Mouse (Mus musculus) cerebellum, adult 2 months (tissue): ENCODE results near the gene Acsf3. TPM values are rescaled to one million over a fixed set of nuclear protein-coding genes. Genes with fewer than 3 reads are reported as not detected.
A peak's percentile ranks its signal among the peaks of the same experiment; 100 is the strongest.

ENCODE experiments used
- DNase-seq, 2 experiments: peaks; one replicate each; pipeline ENCODE4 v3.0.0; 2021
- H3K27ac ChIP-seq: fragments of 200-500 bp; 2 replicates; pipeline ENCODE4 v1.5.1; 2012; ENCODE audit warnings: low read length, control low read depth, inconsistent platforms; ENCODE audit not compliant: insufficient read depth
- H3K27me3 ChIP-seq: fragments of 200-500 bp; 2 replicates; pipeline ENCODE4 v1.6.1; 2012; ENCODE audit warnings: inconsistent platforms, mild to moderate bottlenecking, low read length, moderate library complexity; ENCODE audit not compliant: control insufficient read depth, insufficient read depth
- H3K4me1 ChIP-seq: fragments of 200-500 bp; 2 replicates; pipeline ENCODE4 v1.6.1; 2011; ENCODE audit warnings: low read length; ENCODE audit not compliant: control insufficient read depth, insufficient read depth
- H3K4me3 ChIP-seq: fragments of 200-500 bp; replicated peaks from 2 replicates; pipeline ENCODE3; 2011; ENCODE audit warnings: mild to moderate bottlenecking, low read depth, low read length, control low read depth; ENCODE audit not compliant: insufficient read depth
- CTCF ChIP-seq: fragments of 200-500 bp; IDR thresholded peaks from 2 replicates; pipeline ENCODE4 v1.5.1; 2011; ENCODE audit warnings: low read depth, mild to moderate bottlenecking, control low read depth, low read length, moderate library complexity, borderline replicate concordance; ENCODE audit not compliant: insufficient read depth
- POLR2A ChIP-seq: fragments of 200-500 bp; IDR thresholded peaks from 2 replicates; pipeline ENCODE4 v1.6.1; 2011; ENCODE audit warnings: low read length, control low read depth, borderline replicate concordance; ENCODE audit not compliant: insufficient read depth
- WGBS: fragments of 180-500 bp; shearing (Covaris S2); methylation state at CpG from one replicate; pipeline ENCODE4 v1.1.7; 2018; 5-methylcytosine and 5-hydroxymethylcytosine counted together
- polyA plus RNA-seq: library from polyadenylated mRNA; depleted of rRNA; stranded (reverse); fragments of >200 nt; gene quantifications from 2 replicates; pipeline ENCODE4 v1.2.3, GENCODE M21; 2012

The Acsf3 gene
- polyA plus RNA-seq, 1 experiment: 33.0 TPM

DNA sequence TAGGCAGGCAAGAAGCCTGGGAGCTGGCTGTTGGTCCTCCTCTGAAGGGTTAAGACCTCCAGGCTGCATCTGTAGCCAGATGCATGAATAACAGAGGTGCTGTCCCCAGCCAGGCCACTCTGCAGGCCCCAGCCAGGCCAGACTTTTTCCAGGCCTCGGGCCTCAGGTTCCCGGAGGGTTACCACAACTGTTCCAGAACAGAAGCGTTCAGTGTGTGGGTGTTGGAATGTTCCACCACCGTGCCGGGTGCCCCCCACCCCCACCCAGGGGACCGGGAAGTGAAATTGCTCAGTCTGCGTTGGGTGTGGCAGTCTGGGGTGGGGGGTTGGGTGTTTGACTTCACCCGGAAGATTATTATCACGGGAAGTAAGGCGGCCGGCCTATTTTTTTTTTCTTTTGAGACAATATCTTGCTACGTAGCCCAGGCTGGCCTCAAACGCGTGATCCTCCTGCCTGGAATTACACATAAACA is 12.0 kb upstream of the Acsf3 start:
- no peak for TF ChIP-seq CTCF
- TF ChIP-seq POLR2A: no peak
- H3K27ac ChIP-seq: no peak overlapping the region
- no peak overlapping the region for H3K4me3 ChIP-seq
- H3K4me1 ChIP-seq: peaks cover 4% of the 10 kb centered on the region; the same call in 1 of the 2 replicates
- no peaks in the 10 kb centered on the region for H3K27me3 ChIP-seq
- WGBS: 89% methylated on average over 14 of the region's 14 CpGs
- DNase-seq: no peak

DNA sequence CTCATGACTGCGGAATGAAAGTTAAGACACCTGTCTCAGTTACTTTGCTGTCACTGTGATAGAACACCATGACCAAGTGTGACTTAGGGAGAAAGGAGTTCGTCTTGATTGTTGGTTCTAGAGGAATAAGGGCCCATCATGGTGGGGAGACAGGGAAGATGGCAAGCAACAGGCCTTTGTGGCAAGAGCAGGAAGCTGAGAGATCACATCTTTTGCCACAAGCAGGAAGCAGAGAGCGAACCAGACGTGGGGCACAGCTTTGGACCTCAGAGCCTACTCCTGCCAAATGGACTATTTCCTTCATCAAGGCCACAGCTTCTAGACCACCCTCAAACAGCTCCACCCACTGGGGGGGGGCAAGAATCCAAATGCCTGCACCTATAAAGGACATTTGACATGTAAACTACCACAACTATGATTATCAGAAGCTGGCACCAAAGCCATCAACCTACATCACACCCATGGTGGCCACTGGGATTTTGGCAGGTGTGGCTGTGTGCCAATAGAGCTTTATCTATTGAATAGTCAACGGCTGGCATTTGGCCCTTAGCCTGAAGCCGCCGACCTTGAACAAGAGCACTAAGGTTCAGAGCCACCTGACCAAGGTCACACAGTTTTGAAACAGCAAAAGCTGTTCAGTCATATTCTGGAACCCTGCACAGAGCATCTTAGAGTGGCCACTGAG is 10.4 kb upstream of the Acsf3 start:
- 62% methylated on average over 7 of the region's 7 CpGs for WGBS
- TF ChIP-seq CTCF: no peak
- Histone ChIP-seq H3K4me3 (no peak overlapping the region), H3K27ac (no peak overlapping the region), H3K4me1 (peaks cover 12% of the 10 kb centered on the region), H3K27me3 (no peaks in the 10 kb centered on the region)
- no peak for DNase-seq

DNA sequence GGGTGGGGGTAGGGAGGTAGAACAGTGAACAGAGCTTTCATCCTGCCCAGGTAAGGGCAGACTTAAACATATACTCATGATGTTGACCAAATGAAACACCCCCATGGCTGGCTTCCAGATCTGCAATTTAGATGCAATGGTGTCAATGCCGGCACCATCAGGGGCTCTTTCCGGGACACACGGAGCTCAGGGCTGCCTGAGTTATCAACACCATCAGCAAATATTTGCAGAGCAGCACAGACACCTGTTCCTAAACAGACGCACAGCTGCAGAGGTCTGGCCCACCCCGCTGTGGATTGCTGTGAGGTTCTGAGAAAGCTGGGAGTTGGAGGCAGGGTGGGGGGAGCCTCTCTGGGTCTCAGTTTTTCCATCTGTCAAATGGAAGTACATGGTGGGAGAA is 9.1 kb upstream of the Acsf3 start:
- no peak for DNase-seq
- Histone ChIP-seq H3K27me3 (no peaks in the 10 kb centered on the region), H3K4me3 (no peak overlapping the region), H3K27ac (no peak overlapping the region), H3K4me1 (peaks cover 14% of the 10 kb centered on the region)
- WGBS: 38% methylated on average over 5 of the region's 5 CpGs
- no peak for TF ChIP-seq POLR2A
- no peak for TF ChIP-seq CTCF

DNA sequence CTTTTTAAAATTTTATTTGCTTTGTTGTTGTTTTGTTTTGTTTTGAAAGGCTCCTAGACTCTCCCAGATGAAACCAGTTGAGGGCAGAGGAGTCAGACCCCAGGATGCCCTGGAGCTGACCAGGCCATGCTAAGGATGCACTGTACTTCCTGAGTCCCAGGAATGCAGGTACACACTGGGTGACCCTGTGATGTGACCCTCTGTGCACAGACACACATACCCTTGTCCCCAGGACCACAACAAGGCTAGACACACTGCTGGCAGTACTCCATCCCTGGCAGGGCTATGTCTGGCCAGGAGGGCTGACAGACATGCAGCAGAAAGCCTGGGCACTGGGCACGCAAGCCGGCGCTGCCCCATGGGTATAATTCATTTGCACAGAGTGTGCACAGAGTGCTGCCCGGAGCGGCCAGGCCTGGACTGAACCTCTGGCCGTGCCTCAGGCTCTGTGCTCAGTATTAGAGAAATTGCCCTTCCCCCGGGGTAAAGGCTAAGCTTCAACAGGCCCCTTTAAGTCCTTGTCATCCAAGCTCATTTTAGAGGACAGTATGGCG is 8.6 kb upstream of the Acsf3 start:
- no peak for DNase-seq
- 37% methylated on average over 8 of the region's 8 CpGs for WGBS
- TF ChIP-seq POLR2A: no peak
- TF ChIP-seq CTCF: no peak
- Histone ChIP-seq H3K4me3 (no peak overlapping the region), H3K27me3 (no peaks in the 10 kb centered on the region), H3K4me1 (peaks cover 14% of the 10 kb centered on the region), H3K27ac (no peak overlapping the region)

DNA sequence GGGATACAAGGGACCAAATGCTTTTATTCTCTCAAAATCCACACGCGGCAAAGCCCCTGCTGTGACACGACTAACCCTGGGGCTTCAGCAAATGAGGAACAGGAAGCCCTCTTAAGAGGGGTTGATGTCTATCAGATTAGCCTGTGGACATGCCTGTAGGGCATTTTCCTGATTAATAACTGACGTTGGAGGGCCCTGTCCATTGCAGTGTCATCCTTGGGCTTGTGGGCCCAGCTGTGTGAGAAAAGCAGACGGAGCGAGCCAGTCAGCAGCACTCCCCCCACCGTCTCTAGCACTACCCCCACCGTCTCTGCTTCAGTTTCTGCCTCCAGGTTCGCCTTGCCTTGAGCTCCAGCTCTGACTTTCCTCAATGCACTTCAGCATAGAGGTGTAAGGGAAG is 8.1 kb upstream of the Acsf3 start:
- TF ChIP-seq CTCF (no peak), POLR2A (no peak)

DNA sequence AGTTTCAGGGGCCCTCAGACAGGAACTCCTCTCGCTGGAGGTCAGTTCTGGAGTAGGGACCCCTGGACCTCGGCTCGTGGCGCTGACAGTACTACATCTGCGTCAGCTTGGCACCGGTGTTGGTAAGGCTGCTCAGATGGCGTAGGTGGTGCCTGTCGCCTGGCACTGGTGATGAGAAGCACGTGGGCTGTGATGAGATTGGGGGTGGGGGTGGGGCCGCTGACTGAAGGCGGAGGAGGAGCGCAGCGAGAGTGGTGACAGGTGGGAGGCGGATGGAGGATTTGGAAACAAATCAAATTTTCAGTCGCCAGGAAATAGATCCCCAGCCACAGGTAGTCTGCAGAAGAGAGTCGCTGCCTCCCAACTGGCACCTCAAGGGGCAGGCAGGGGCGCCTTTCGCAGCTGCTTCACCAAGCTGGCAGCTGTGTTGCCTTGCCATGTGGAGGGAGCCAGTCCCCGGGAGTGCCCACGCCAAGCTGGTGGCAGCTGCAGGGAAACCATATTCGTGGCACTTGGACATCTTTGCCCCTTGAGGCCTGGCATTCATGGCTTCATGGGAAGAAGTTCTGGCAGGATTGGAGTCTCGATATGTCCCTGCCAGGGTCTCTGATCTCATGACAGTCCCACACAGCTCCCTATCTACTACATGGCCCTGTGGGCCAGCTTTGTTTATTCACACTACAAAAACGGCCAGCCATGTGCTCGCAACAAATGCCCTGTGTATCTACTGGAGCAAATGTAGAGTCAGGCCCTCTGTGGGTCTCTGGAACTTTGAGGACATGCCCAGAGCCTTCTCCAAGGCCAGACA is 5.8 kb upstream of the Acsf3 start:
- WGBS: 12% methylated on average over 24 of the region's 24 CpGs
- H3K4me3 ChIP-seq: no peak overlapping the region
- H3K27me3 ChIP-seq: no peaks in the 10 kb centered on the region
- no peak for TF ChIP-seq CTCF
- DNase-seq: peak; percentile 71 to 73
- peaks cover 11% of the 10 kb centered on the region; the same call in 1 of the 2 replicates for H3K4me1 ChIP-seq
- H3K27ac ChIP-seq: no peak overlapping the region

More for the DNA sequence above, 8.1 kb upstream of the Acsf3 start:
- WGBS: 50% methylated on average over 9 of the region's 9 CpGs
- no peak overlapping the region for H3K4me3 ChIP-seq
- no peak overlapping the region for H3K27ac ChIP-seq
- no peaks in the 10 kb centered on the region for H3K27me3 ChIP-seq
- peaks cover 14% of the 10 kb centered on the region for H3K4me1 ChIP-seq
- no peak for DNase-seq

DNA sequence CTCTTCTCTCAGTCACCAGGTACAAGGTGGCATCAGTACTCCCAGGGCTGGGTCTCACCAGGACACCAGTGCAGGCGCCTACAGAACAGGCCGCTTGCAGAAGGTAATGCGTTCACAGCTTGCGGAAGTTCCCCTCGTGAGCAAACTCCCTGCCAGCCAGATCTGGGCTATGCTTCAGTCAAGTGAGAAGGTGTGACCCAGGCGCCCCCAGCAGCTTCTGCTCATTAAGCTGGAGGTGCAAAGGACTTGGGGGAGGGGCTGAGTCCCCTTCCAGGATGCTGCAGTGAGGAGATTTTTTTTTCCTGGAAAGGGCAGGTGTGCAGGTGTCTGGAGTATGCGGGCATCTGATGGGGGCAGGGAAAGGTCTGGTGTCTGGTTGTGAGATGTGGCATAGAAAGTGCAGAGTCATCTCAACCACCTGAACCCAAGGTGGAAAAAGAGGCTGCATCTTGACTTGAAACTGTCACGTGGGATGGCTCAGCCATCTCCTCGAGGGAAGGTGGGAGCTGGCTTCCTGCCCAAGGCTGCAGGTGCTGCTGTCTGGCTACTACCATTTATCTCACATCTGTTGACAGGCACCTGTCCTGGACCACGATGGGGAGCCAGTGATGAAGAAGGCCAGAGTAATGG is 2.7 kb upstream of the Acsf3 start:
- TF ChIP-seq CTCF (no peak), POLR2A (no peak)
- 54% methylated on average over 10 of the region's 10 CpGs for WGBS
- Histone ChIP-seq H3K27ac (no peak overlapping the region), H3K27me3 (no peaks in the 10 kb centered on the region), H3K4me1 (peaks cover 16% of the 10 kb centered on the region; the same call in 1 of the 2 replicates), H3K4me3 (no peak overlapping the region)
- DNase-seq: no peak

DNA sequence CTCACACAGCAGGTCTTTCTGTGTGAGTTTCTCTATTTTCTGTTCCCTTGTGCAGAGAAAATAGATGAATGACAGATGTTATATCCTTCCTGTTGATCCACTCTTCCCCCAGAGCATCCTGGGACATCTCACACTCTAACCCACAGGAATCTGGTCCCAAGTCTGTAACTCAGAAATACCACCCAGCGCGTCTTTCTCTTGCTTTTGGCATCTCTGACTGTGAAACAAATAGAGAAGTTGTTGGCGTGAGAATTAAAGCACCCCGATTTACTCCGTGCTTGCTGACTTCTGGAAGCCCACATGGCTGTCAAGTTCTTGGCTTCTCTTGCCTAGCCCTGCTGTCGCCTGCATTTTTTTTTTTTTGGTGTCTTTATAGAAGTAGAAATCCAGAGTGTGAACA is 2.4 kb downstream of the Acsf3 start:
- WGBS: 21% methylated on average over 6 of the region's 6 CpGs
- 0 out of 2 replicates have a peak, but pooled peaks cover 5% of the 10 kb centered on the region for H3K4me1 ChIP-seq
- DNase-seq: no peak
- no peak overlapping the region for H3K4me3 ChIP-seq
- no peaks in the 10 kb centered on the region for H3K27me3 ChIP-seq
- no peak for TF ChIP-seq CTCF
- TF ChIP-seq POLR2A: no peak
- H3K27ac ChIP-seq: no peak overlapping the region
